8 mouse cellular contexts compared by ENCODE assay signal in the genomic region with DNA sequence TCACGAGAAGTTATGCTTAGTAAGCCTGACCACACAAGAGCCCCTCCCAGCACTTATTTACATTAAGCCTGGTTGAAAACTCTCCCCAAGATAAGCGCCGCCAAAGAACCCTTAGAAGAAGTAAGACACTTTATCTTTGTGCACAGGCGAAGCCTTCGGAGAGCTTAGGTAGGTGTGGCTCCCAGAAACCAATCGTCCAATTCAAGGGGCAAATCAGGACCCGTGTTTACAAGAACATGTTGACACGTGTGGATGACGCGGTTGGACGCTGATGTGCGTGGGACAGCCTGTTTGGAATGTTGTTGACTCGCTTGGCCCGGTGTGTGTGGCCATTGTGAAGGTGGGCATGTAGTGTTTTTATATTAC. TPM values are rescaled to one million over a fixed set of nuclear protein-coding genes. Genes with fewer than 3 reads are reported as not detected.
A peak's percentile ranks its signal among the peaks of the same experiment; 100 is the strongest.
DNase-seq lines count a peak whose midpoint lies in the region; ATAC-seq and TF ChIP-seq lines count a peak whose summit lies in the region.

No protein-coding gene starts in this region.

- ATAC-seq in embryonic facial prominence, embryonic 13.5 days (ENCODE audit: insufficient number of reproducible peaks, insufficient read depth, low FRiP score, low TSS enrichment, low read depth) = peak; percentile 76
- peak; percentile 78 for ATAC-seq in neural tube, embryonic 14.5 days (ENCODE audit: low read depth)

- H3K36me3 ChIP-seq in testis, adult 2 months (ENCODE audit: control insufficient read depth, insufficient read depth, low read length) = no peaks in the 10 kb centered on the region
- H3K36me3 ChIP-seq in embryonic facial prominence, embryonic 13.5 days = no peaks in the 10 kb centered on the region
- no peaks in the 10 kb centered on the region for H3K36me3 ChIP-seq in limb, embryonic 10.5 days
- no peaks in the 10 kb centered on the region for H3K36me3 ChIP-seq in neural tube, embryonic 14.5 days (ENCODE audit: control insufficient read depth, insufficient read depth, low read length)

- no peaks in the 10 kb centered on the region for H3K27me3 ChIP-seq in testis, adult 2 months (ENCODE audit: control insufficient read depth, insufficient read depth, low read length)
- 0 out of 2 replicates have a peak, but pooled peaks cover 9% of the 10 kb centered on the region for H3K27me3 ChIP-seq in embryonic facial prominence, embryonic 13.5 days
- H3K27me3 ChIP-seq in limb, embryonic 10.5 days (ENCODE audit: low read depth, poor library complexity, severe bottlenecking) = 0 out of 2 replicates have a peak, but pooled peaks cover 8% of the 10 kb centered on the region
- H3K27me3 ChIP-seq in neural tube, embryonic 14.5 days (ENCODE audit: control insufficient read depth, insufficient read depth, low read length) = peaks cover 3% of the 10 kb centered on the region; the same call in 1 of the 2 replicates

- no peak for TF ChIP-seq CTCF in testis, adult 2 months (IDR thresholded peaks at IDR 0.05; ENCODE audit: control insufficient read depth, insufficient read depth, insufficient replicate concordance, low read depth, low read length)

- TF ChIP-seq POLR2A in testis, adult 2 months (IDR thresholded peaks at IDR 0.05; ENCODE audit: control insufficient read depth, low read depth, low read length) = peak; percentile 38; the same call in 1 of the 2 replicates

- peak overlapping the region; percentile 98 for H3K4me2 ChIP-seq in embryonic facial prominence, embryonic 13.5 days
- H3K4me2 ChIP-seq in neural tube, embryonic 14.5 days (ENCODE audit: low read depth, low read length) = peak overlapping the region; percentile 67

- peaks cover 13% of the 10 kb centered on the region for H3K4me1 ChIP-seq in testis, adult 2 months (ENCODE audit: control insufficient read depth, insufficient read depth, low read length)
- peaks cover 12% of the 10 kb centered on the region for H3K4me1 ChIP-seq in embryonic facial prominence, embryonic 13.5 days
- peaks cover 16% of the 10 kb centered on the region for H3K4me1 ChIP-seq in limb, embryonic 10.5 days
- 0 out of 2 replicates have a peak, but pooled peaks cover 5% of the 10 kb centered on the region for H3K4me1 ChIP-seq in neural tube, embryonic 14.5 days (ENCODE audit: control insufficient read depth, insufficient read depth, low read length)

- under 1% methylated on average over 14 of the region's 14 CpGs for WGBS in embryonic facial prominence, embryonic 13.5 days
- WGBS in limb, embryonic 10.5 days = 1% methylated on average over 14 of the region's 14 CpGs
- WGBS in neural tube, embryonic 14.5 days = under 1% methylated on average over 14 of the region's 14 CpGs

- H3K4me3 ChIP-seq in testis, adult 2 months (ENCODE audit: control insufficient read depth, low read depth, low read length) = peak overlapping the region; percentile 94
- peak overlapping the region; percentile 87 for H3K4me3 ChIP-seq in embryonic facial prominence, embryonic 13.5 days
- peak overlapping the region; percentile 73 for H3K4me3 ChIP-seq in limb, embryonic 10.5 days
- peak overlapping the region; percentile 97 for H3K4me3 ChIP-seq in neural tube, embryonic 14.5 days (ENCODE audit: low read depth, low read length)

- H3K27ac ChIP-seq in testis, adult 2 months (ENCODE audit: control insufficient read depth, insufficient read depth, low read depth, low read length) = peak overlapping the region; percentile 56
- peak overlapping the region; percentile 80; the same call in 1 of the 2 replicates for H3K27ac ChIP-seq in embryonic facial prominence, embryonic 13.5 days
- no peak overlapping the region for H3K27ac ChIP-seq in limb, embryonic 10.5 days
- H3K27ac ChIP-seq in neural tube, embryonic 14.5 days (ENCODE audit: low read depth, low read length) = no peak overlapping the region

- peak overlapping the region; percentile 75; the same call in 1 of the 2 replicates for H3K9ac ChIP-seq in embryonic facial prominence, embryonic 13.5 days
- H3K9ac ChIP-seq in neural tube, embryonic 14.5 days (replicated peaks; ENCODE audit: low read depth, low read length) = no peak overlapping the region

- no peaks in the 10 kb centered on the region for H3K9me3 ChIP-seq in embryonic facial prominence, embryonic 13.5 days
- no peaks in the 10 kb centered on the region for H3K9me3 ChIP-seq in limb, embryonic 10.5 days (replicated peaks)
- H3K9me3 ChIP-seq in neural tube, embryonic 14.5 days (ENCODE audit: control insufficient read depth, low read length) = no peaks in the 10 kb centered on the region

- DNase-seq in testis, postnatal 10 days (ENCODE audit: low spot score) = no peak
- no peak for DNase-seq in limb, embryonic 10.5 days (ENCODE audit: low spot score)
- no peak for DNase-seq in adrenal gland, adult 18-20 months (ENCODE audit: low spot score in 2 of 2)
- no peak for DNase-seq in right cerebral cortex, adult 18-20 months
- DNase-seq in lung, postnatal 14 days = no peak

RNA-seq across cellular contexts. Expression of gene Tcp11l2, which starts 0.4 kb away (rescaled TPM):
- 14.0 and 18.2 TPM in 2 replicates for polyA plus RNA-seq in testis, adult 2 months (2012; rRNA removed)
- polyA plus RNA-seq in embryonic facial prominence, embryonic 13.5 days (2015; fragmentation: Nextera tagmentation; extraction: Ambion mirVana) = 13.8 and 18.3 TPM in 2 replicates
- 1.2 and 4.2 TPM in 2 replicates for polyA plus RNA-seq in limb, embryonic 10.5 days (2016; fragmentation: Nextera tagmentation; extraction: Ambion mirVana)
- polyA plus RNA-seq in neural tube, embryonic 14.5 days (2014; fragmentation: Nextera tagmentation; extraction: Ambion mirVana) = 33.8 and 34.0 TPM in 2 replicates
- 10 to 100 TPM; 28.1 to 40.9 TPM for total RNA-seq in adrenal gland, adult 18-20 months (2021)

RNA-seq across cellular contexts. Expression of gene Ckap4, which starts 42.1 kb away (rescaled TPM):
- polyA plus RNA-seq in testis, adult 2 months (2012; rRNA removed) = 50.1 and 55.7 TPM in 2 replicates
- polyA plus RNA-seq in embryonic facial prominence, embryonic 13.5 days (2015; fragmentation: Nextera tagmentation; extraction: Ambion mirVana) = 96.5 and 96.8 TPM in 2 replicates
- polyA plus RNA-seq in limb, embryonic 10.5 days (2016; fragmentation: Nextera tagmentation; extraction: Ambion mirVana) = 53.6 and 63.3 TPM in 2 replicates
- 60.8 and 75.4 TPM in 2 replicates for polyA plus RNA-seq in neural tube, embryonic 14.5 days (2014; fragmentation: Nextera tagmentation; extraction: Ambion mirVana)
- 10 to 100 TPM; 26.0 to 34.3 TPM for total RNA-seq in adrenal gland, adult 18-20 months (2021)

RNA-seq across cellular contexts. Expression of gene Polr3b, which starts 46.1 kb away (rescaled TPM):
- polyA plus RNA-seq in testis, adult 2 months (2012; rRNA removed) = 4.1 and 4.8 TPM in 2 replicates
- polyA plus RNA-seq in embryonic facial prominence, embryonic 13.5 days (2015; fragmentation: Nextera tagmentation; extraction: Ambion mirVana) = 14.5 TPM in 2 replicates
- polyA plus RNA-seq in limb, embryonic 10.5 days (2016; fragmentation: Nextera tagmentation; extraction: Ambion mirVana) = 17.4 and 20.3 TPM in 2 replicates
- 18.5 and 19.4 TPM in 2 replicates for polyA plus RNA-seq in neural tube, embryonic 14.5 days (2014; fragmentation: Nextera tagmentation; extraction: Ambion mirVana)
- 10 to 100 TPM; 15.3 to 28.2 TPM for total RNA-seq in adrenal gland, adult 18-20 months (2021)

Comparison
In these comparisons a context has a peak if more than half of its experiments do, and no peak if none do; other contexts are left out.
1. H3K27ac ChIP-seq: peak in testis, adult 2 months (single experiment) and embryonic facial prominence, embryonic 13.5 days (single experiment); none in limb, embryonic 10.5 days (single experiment) and neural tube, embryonic 14.5 days (single experiment).
2. Peak in every context shown above with its lines, with median percentiles within 50 percentile points of each other: H3K4me3 ChIP-seq.